Mouse (Mus musculus) liver, adult 2 months (tissue): Measurements from ENCODE around the gene Map2k1. TPM values are rescaled to one million over a fixed set of nuclear protein-coding genes. Genes with fewer than 3 reads are reported as not detected.

Experiments
- DNase-seq: peaks from one replicate; pipeline ENCODE4 v3.0.0-alpha.2; 2011; ENCODE audit warnings: low read depth, low spot score; ENCODE audit errors: extremely low read depth
- H3K27ac ChIP-seq: fragments of 200-500 bp; replicated peaks from 2 replicates; pipeline ENCODE4 v1.5.1; 2012; ENCODE audit warnings: low read depth, mild to moderate bottlenecking, control low read depth, inconsistent platforms, low read length; ENCODE audit not compliant: insufficient read depth
- H3K27me3 ChIP-seq: fragments of 200-500 bp; 2 replicates; pipeline ENCODE4 v1.6.1; 2012; ENCODE audit warnings: mild to moderate bottlenecking, moderate library complexity, low read length, inconsistent platforms; ENCODE audit not compliant: control insufficient read depth, insufficient read depth
- H3K36me3 ChIP-seq: fragments of 200-500 bp; 2 replicates; pipeline ENCODE4 v1.6.1; 2012; ENCODE audit warnings: low read length, inconsistent platforms; ENCODE audit not compliant: control insufficient read depth, insufficient read depth
- H3K4me1 ChIP-seq: fragments of 200-500 bp; 2 replicates; pipeline ENCODE4 v1.6.1; 2011; ENCODE audit warnings: low read length; ENCODE audit not compliant: control insufficient read depth, insufficient read depth
- H3K4me3 ChIP-seq: fragments of 200-500 bp; 2 replicates; pipeline ENCODE4 v1.5.1; 2011; ENCODE audit warnings: low read depth, mild to moderate bottlenecking, control low read depth, low read length, moderate library complexity; ENCODE audit not compliant: insufficient read depth
- H3K79me2 ChIP-seq: fragments of 200-500 bp; 2 replicates; pipeline ENCODE4 v1.6.1; 2012; ENCODE audit warnings: inconsistent platforms, mild to moderate bottlenecking, low read length, moderate library complexity; ENCODE audit not compliant: control insufficient read depth, insufficient read depth
- H3K9ac ChIP-seq: fragments of 200-500 bp; 2 replicates; pipeline ENCODE4 v1.6.1; 2012; ENCODE audit warnings: low read depth, mild to moderate bottlenecking, control low read depth, inconsistent platforms, low read length
- CTCF ChIP-seq: fragments of 200-500 bp; IDR thresholded peaks from 2 replicates; pipeline ENCODE4 v1.5.1; 2011; ENCODE audit warnings: low read depth, low read length, control low read depth
- POLR2A ChIP-seq: fragments of 200-500 bp; IDR thresholded peaks from 2 replicates; pipeline ENCODE4 v1.6.1; 2011; ENCODE audit warnings: low read length, control low read depth; ENCODE audit not compliant: insufficient read depth; ENCODE audit errors: extremely low read depth
- WGBS: fragments of 180-500 bp; shearing (Covaris S2); methylation state at CpG from one replicate; pipeline ENCODE4 v1.1.7; 2018; 5-methylcytosine and 5-hydroxymethylcytosine counted together
- polyA plus RNA-seq: library from polyadenylated mRNA; depleted of rRNA; stranded (reverse); fragments of >200 nt; gene quantifications from 2 replicates; pipeline ENCODE4 v1.2.3, GENCODE M21; 2012
- total RNA-seq: library from RNA; depleted of rRNA; stranded (reverse); fragments of >200 nt; gene quantifications from 2 replicates; pipeline ENCODE4 v1.2.3, GENCODE M21; 2014

The Map2k1 gene
- total and polyA plus RNA-seq, 2 experiments = 26.8 to 34.7 TPM

DNA sequence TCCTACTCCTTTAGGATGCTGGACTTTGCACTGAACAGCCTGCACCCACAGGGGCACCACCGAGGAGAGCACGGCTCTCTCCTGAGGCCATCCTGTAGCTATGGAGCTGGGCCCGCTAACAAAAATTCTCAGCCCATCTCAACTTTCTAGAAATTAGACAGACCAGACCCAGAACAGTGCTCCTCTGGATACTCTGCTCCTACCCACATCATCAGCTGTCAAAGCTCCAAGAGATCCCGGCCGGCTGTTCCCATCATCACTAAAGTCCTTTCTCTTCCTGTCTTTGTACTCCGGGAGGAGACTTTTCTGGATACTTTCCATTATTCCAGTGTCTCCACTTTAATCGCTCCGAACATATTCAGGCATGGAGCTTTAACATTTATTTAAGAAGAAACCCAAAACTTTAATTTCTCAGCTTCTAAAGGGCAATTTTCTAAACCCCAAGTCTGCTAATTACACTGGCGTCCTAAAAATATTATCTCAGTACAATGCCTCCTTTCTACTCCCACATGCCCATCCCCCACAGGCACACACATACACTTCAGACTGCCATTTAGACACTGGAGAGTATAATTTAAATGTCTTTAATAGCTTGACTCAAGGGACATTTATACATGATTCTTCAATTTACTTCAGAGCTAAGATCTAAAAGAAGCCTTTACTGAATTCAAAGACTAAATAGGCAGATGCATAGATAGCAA, 21.0 kb downstream of the Map2k1 start:
- H3K4me3 ChIP-seq = no peak overlapping the region
- peaks cover 38% of the 10 kb centered on the region; the same call in 1 of the 2 replicates for H3K79me2 ChIP-seq
- peaks cover 20% of the 10 kb centered on the region for H3K4me1 ChIP-seq
- no peak for DNase-seq
- H3K9ac ChIP-seq = no peak overlapping the region
- no peaks in the 10 kb centered on the region for H3K27me3 ChIP-seq
- 75% methylated on average over 9 of the region's 9 CpGs for WGBS
- no peak overlapping the region for H3K27ac ChIP-seq
- no peaks in the 10 kb centered on the region; the same call in 1 of the 2 replicates for H3K36me3 ChIP-seq
- TF ChIP-seq POLR2A = no peak
- TF ChIP-seq CTCF = no peak

DNA sequence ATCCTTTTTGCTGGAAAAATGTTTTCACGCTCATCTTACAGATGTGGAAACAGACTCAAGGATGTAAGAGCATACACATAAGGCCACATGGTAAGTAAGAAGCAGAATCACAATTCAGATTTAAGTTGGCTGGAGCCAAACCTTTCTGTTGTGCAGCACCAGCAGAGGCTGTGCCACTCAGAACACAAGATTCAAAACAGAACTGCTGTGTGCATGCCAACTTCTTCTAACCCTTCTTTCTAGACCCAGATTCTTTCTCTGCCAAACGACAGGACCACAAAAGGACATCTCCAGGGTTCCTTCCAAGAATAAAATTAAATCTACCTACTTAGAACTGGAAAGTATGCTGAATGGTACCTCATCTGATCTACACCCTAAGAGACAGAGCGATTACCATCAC, 21.8 kb downstream of the Map2k1 start:
- DNase-seq = no peak
- Histone ChIP-seq H3K9ac (no peak overlapping the region), H3K27ac (no peak overlapping the region), H3K36me3 (no peaks in the 10 kb centered on the region; the same call in 1 of the 2 replicates), H3K4me1 (peaks cover 20% of the 10 kb centered on the region), H3K27me3 (no peaks in the 10 kb centered on the region), H3K4me3 (no peak overlapping the region), H3K79me2 (peaks cover 42% of the 10 kb centered on the region; the same call in 1 of the 2 replicates)
- no peak for TF ChIP-seq POLR2A
- no peak for TF ChIP-seq CTCF
- WGBS = 77% methylated on average over 3 of the region's 3 CpGs

DNA sequence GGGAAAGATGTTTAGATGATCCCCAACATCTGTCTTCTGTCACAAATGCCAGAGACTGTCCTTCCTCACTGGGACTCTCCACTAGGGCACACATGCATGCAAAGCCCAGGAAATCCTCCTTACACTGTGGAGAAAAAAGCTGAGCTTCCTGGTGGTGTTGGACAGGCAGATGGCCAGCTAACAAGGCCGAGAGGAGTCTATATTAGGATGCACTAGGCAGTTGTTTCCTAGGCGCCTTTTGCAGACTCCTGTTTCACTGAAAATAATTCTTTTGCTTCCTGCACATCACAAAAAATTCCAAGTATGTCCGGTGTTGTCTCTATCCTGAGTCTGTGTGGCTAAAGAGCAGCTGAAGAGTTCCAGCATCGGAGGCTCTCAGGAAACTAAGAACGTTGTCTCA, 22.3 kb downstream of the Map2k1 start:
- no peak overlapping the region for H3K27ac ChIP-seq
- WGBS = 70% methylated on average over 5 of the region's 5 CpGs

DNA sequence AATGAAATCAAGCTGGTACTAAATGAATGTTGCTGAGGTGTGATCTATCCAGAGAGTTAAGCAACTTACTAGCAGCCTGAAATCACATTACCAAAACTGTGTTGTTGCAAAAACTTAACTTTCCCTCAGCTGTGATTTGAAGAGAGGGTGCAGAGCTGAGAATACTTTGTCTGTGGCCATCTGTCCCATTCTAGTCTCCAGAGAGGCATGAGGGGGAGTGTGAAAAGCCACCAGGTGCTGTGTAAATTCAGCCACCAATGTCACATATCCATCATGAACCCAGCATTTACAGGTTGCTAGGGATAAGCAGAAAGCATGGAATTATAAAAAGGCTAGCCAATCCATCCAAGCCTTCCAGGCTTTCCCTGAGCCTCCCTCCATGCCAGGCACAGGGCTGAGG, 24.5 kb downstream of the Map2k1 start:
- H3K4me3 ChIP-seq = no peak overlapping the region
- no peaks in the 10 kb centered on the region for H3K27me3 ChIP-seq
- no peak overlapping the region for H3K27ac ChIP-seq
- peaks cover 43% of the 10 kb centered on the region; the same call in 1 of the 2 replicates for H3K79me2 ChIP-seq
- H3K9ac ChIP-seq = no peak overlapping the region
- DNase-seq = no peak
- H3K36me3 ChIP-seq = no peaks in the 10 kb centered on the region; the same call in 1 of the 2 replicates
- H3K4me1 ChIP-seq = peaks cover 3% of the 10 kb centered on the region; the same call in 1 of the 2 replicates
- TF ChIP-seq CTCF (no peak), POLR2A (no peak)

More for the DNA sequence above, 22.3 kb downstream of the Map2k1 start:
- no peak overlapping the region for H3K4me3 ChIP-seq
- H3K27me3 ChIP-seq = no peaks in the 10 kb centered on the region
- no peaks in the 10 kb centered on the region; the same call in 1 of the 2 replicates for H3K36me3 ChIP-seq
- no peak overlapping the region for H3K9ac ChIP-seq
- no peak for TF ChIP-seq POLR2A
- no peak for DNase-seq
- H3K79me2 ChIP-seq = peaks cover 40% of the 10 kb centered on the region; the same call in 1 of the 2 replicates
- peaks cover 17% of the 10 kb centered on the region for H3K4me1 ChIP-seq

DNA sequence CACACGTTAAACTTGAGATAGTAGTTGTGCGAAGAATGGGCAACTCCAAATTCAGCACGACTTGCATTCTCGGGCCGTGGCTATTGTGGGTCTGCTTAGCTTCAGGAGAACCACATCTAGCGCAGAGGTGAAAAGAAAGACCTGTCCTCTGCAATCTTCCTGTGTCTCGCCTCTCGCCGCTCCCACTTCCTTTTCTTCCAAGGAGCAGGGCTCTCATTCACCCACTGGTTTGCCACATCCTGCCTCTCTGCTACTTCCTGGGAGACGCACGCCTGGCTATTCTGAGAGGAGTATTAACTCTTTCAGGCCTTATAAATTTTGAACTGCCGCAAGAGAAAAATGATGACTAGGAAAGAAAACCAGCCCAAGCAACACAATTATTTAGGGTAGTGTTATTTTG, 25.7 kb downstream of the Map2k1 start:
- DNase-seq = no peak
- H3K4me3 ChIP-seq = no peak overlapping the region
- WGBS = 75% methylated on average over 12 of the region's 12 CpGs

DNA sequence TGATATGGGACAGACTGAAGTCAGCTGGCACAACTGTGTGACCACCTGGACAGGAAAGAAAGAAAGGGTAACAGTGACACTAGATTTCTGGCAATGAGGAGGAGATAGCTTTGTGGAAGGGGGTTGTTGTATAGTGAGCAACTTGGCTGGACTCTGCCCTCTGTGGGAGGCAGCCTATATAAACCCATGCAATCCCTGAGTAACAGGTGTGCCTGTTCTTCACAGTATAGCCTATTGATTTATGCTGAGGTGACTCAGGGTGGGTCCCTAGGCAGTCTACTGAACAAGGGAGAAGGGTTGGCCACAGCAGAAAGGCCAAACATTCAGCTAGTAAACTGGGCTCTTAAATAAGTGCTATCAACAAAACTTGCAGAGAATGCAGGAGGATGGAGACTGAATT, 27.6 kb downstream of the Map2k1 start:
- peaks cover 45% of the 10 kb centered on the region for H3K79me2 ChIP-seq
- H3K9ac ChIP-seq = no peak overlapping the region
- no peaks in the 10 kb centered on the region for H3K36me3 ChIP-seq
- no peak overlapping the region for H3K4me3 ChIP-seq
- H3K4me1 ChIP-seq = no peaks in the 10 kb centered on the region; the same call in 1 of the 2 replicates
- no peak for DNase-seq
- H3K27ac ChIP-seq = no peak overlapping the region
- H3K27me3 ChIP-seq = no peaks in the 10 kb centered on the region
- no peak for TF ChIP-seq CTCF
- TF ChIP-seq POLR2A = no peak

More for the DNA sequence above, 25.7 kb downstream of the Map2k1 start:
- Histone ChIP-seq H3K9ac (no peak overlapping the region), H3K79me2 (peaks cover 49% of the 10 kb centered on the region; the same call in 1 of the 2 replicates), H3K27ac (no peak overlapping the region), H3K4me1 (peaks cover 2% of the 10 kb centered on the region; the same call in 1 of the 2 replicates), H3K36me3 (no peaks in the 10 kb centered on the region), H3K27me3 (no peaks in the 10 kb centered on the region)
- TF ChIP-seq POLR2A = no peak
